Mouse (Mus musculus) heart, embryonic 13.5 days (tissue): ENCODE data around the gene Mon2. TPM values are rescaled to one million over a fixed set of nuclear protein-coding genes. Genes with fewer than 3 reads are reported as not detected.

ENCODE experiments used
- ATAC-seq: fragments of 200-750 bp; cut with Nextera tagmentation; 2 replicates; pipeline ENCODE4 v1.8.0; 2017; ENCODE audit warnings: moderate TSS enrichment; ENCODE audit not compliant: insufficient number of reproducible peaks, low FRiP score, low TSS enrichment; ENCODE audit errors: extremely low read depth
- H3K27ac ChIP-seq: fragments of 300-500 bp; sonication (generic); replicated peaks from 2 replicates; pipeline ENCODE4 v1.5.1; 2015; ENCODE audit warnings: moderate library complexity, mild to moderate bottlenecking, inconsistent platforms
- H3K27me3 ChIP-seq: fragments of 300-500 bp; sonication (generic); replicated peaks from 2 replicates; pipeline ENCODE4 v1.6.1; 2015; ENCODE audit warnings: mild to moderate bottlenecking, inconsistent platforms
- H3K36me3 ChIP-seq: fragments of 300-500 bp; sonication (generic); 2 replicates; pipeline ENCODE4 v1.6.1; 2015; ENCODE audit warnings: mild to moderate bottlenecking, inconsistent platforms
- H3K4me1 ChIP-seq: fragments of 300-500 bp; sonication (generic); 2 replicates; pipeline ENCODE4 v1.6.1; 2015; ENCODE audit warnings: inconsistent platforms
- H3K4me2 ChIP-seq: fragments of 300-500 bp; sonication (generic); 2 replicates; pipeline ENCODE4 v1.6.1; 2015; ENCODE audit warnings: inconsistent platforms, mild to moderate bottlenecking, moderate library complexity
- H3K4me3 ChIP-seq: fragments of 300-500 bp; sonication (generic); 2 replicates; pipeline ENCODE4 v1.5.1; 2015; ENCODE audit warnings: moderate library complexity, mild to moderate bottlenecking, inconsistent platforms
- H3K9ac ChIP-seq: fragments of 300-500 bp; sonication (generic); 2 replicates; pipeline ENCODE4 v1.6.1; 2015; ENCODE audit warnings: inconsistent platforms, mild to moderate bottlenecking, moderate library complexity
- H3K9me3 ChIP-seq: fragments of 300-500 bp; sonication (generic); 2 replicates; pipeline ENCODE4 v1.6.1; 2016; ENCODE audit warnings: inconsistent platforms
- WGBS: fragments of 180-500 bp; shearing (Covaris S2); methylation state at CpG from one replicate; pipeline ENCODE4 v1.1.7; 2015; ENCODE audit warnings: mixed read lengths; 5-methylcytosine and 5-hydroxymethylcytosine counted together
- polyA plus RNA-seq: library from polyadenylated mRNA; unstranded; fragments of >200 nt; fragmentation: Nextera tagmentation; extraction: Ambion mirVana; gene quantifications from 2 replicates; pipeline ENCODE4 v1.2.1, GENCODE M21; 2015

Gene Mon2
- polyA plus RNA-seq, 1 experiment from 2014 or later = 21.0 TPM

- Histone ChIP-seq H3K4me3 (no peak overlapping the region), H3K36me3 (peaks cover 25% of the 10 kb centered on the region), H3K27me3 (no peaks in the 10 kb centered on the region), H3K27ac (peak overlapping the region; percentile 98), H3K4me2 (peak overlapping the region; percentile 58), H3K9me3 (no peaks in the 10 kb centered on the region), H3K9ac (peak overlapping the region; percentile 50; the same call in 1 of the 2 replicates), H3K4me1 (peaks cover 56% of the 10 kb centered on the region)
- ATAC-seq = no peak
- WGBS = 83% methylated on average over 9 of the region's 9 CpGs
These were observed 86.4 kb downstream of the Mon2 start for GRCm38 (mm10) chr10:122989916-122990315.

GRCm38 (mm10) chr10:122988372-122988771 is 87.9 kb downstream of the Mon2 start:
- Histone ChIP-seq H3K27me3 (no peaks in the 10 kb centered on the region), H3K4me1 (peaks cover 65% of the 10 kb centered on the region), H3K4me2 (peak overlapping the region; percentile 77), H3K36me3 (peaks cover 14% of the 10 kb centered on the region), H3K9ac (peak overlapping the region; percentile 69), H3K4me3 (peak overlapping the region; percentile 27), H3K27ac (peak overlapping the region; percentile 100), H3K9me3 (no peaks in the 10 kb centered on the region)
- ATAC-seq = no peak
- WGBS = 60% methylated on average over 7 of the region's 7 CpGs

GRCm38 (mm10) chr10:122987671-122988128 is 88.6 kb downstream of the Mon2 start:
- ATAC-seq = no peak
- peak overlapping the region; percentile 77 for H3K4me2 ChIP-seq
- WGBS = 12% methylated on average over 9 of the region's 9 CpGs
- peaks cover 10% of the 10 kb centered on the region for H3K36me3 ChIP-seq
- H3K27me3 ChIP-seq = no peaks in the 10 kb centered on the region
- peak overlapping the region; percentile 69 for H3K9ac ChIP-seq
- peak overlapping the region; percentile 100 for H3K27ac ChIP-seq
- H3K9me3 ChIP-seq = no peaks in the 10 kb centered on the region
- H3K4me1 ChIP-seq = peaks cover 71% of the 10 kb centered on the region
- peak overlapping the region; percentile 27 for H3K4me3 ChIP-seq

- H3K4me1 ChIP-seq = peaks cover 65% of the 10 kb centered on the region
- ATAC-seq = peak; percentile 64
- peak overlapping the region; percentile 87 for H3K4me3 ChIP-seq
- peak overlapping the region; percentile 77 for H3K4me2 ChIP-seq
- peak overlapping the region; percentile 100 for H3K9ac ChIP-seq
- H3K27ac ChIP-seq = peak overlapping the region; percentile 100
- peaks cover 14% of the 10 kb centered on the region for H3K36me3 ChIP-seq
- WGBS = 7% methylated on average over 54 of the region's 54 CpGs
- no peaks in the 10 kb centered on the region for H3K9me3 ChIP-seq
- H3K27me3 ChIP-seq = no peaks in the 10 kb centered on the region
These were observed 89.7 kb downstream of the Mon2 start for GRCm38 (mm10) chr10:122986320-122987225.

DNA sequence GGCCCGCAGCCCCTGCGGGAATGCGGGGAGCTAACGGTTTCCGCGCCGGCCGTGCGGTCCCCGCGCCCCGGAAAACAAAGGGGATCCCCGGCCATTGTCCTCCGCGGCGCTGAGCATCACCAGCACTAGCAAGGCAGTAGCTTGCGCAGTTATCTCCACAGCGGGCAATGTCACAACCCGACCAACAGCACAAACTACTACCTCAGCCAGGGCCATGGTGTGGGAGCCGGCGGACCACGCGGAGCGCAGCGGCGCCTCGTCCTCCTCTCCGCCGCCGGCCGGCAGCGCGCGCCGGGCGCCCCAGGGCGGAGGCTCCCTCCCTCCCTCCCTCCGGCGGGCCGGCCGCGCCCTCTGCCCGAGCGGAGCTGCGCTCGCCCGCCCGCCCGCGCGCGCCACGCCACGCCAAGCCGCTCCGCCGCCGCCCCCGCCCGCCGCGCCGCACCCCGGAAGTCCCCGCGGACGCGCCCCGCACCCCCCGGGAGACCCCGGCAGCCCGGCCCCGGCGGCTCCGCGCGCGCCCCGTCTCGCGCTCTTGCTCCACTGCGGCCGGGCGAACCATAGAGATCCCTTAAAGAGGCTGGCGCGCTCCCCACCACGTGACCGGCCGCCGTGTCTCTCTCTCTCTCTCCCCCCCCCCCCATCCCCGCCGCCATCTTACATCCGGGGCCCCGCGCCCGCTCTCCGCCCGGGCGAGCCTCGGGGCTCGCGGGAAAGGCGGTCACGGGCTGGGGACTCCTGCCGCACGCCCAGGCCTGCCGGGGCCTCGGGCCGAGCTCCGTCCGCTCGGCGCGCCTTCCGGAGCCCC is 90.6 kb downstream of the Mon2 start:
- H3K4me3 ChIP-seq = peak overlapping the region; percentile 87
- peaks cover 20% of the 10 kb centered on the region for H3K36me3 ChIP-seq
- H3K4me1 ChIP-seq = peaks cover 60% of the 10 kb centered on the region
- H3K27ac ChIP-seq = peak overlapping the region; percentile 100
- peak overlapping the region; percentile 100 for H3K9ac ChIP-seq
- no peaks in the 10 kb centered on the region for H3K9me3 ChIP-seq
- no peaks in the 10 kb centered on the region for H3K27me3 ChIP-seq
- peak; percentile 79 for ATAC-seq
- WGBS = 0% methylated on average over 51 of the region's 115 CpGs
- peak overlapping the region; percentile 77 for H3K4me2 ChIP-seq

GRCm38 (mm10) chr10:122985252-122985514 is 91.1 kb downstream of the Mon2 start:
- ATAC-seq = no peak
- WGBS = under 1% methylated on average over 37 of the region's 37 CpGs

DNA sequence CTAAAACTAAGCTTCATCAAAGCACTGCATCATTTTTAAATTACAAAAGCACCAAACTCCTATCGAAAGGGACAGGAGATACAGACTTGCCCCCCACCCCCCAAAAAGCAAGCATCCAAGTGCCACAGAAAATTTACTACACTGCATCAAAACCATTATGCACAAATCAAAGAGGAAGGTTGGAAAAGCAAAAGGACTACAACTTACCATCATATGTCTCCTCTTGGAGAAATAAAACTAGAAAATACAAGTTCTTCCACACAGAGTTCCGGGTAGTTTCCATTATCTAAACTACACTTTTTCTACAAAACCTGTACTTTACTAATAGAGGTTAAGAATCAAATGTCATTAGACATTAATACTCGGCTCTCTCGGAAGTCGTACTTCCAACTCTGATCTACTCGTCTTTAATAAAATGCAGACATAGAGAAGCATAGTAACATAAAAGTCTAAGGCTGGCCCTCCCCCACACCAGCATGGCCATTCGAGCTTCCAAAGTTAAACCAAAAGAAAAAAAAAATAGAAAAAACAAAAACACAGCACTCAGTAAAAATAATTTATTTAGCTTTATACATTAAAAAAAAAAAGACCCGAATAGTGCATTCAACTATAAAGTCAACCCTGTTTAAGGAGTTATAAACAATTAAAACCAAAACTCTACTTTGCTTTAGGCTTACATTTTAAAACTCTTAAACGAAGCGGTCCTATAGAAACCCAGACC is 91.6 kb downstream of the Mon2 start:
- no peak for ATAC-seq
- peak overlapping the region; percentile 77 for H3K4me2 ChIP-seq
- H3K27ac ChIP-seq = peak overlapping the region; percentile 100
- H3K27me3 ChIP-seq = no peaks in the 10 kb centered on the region
- H3K36me3 ChIP-seq = peaks cover 24% of the 10 kb centered on the region
- H3K4me3 ChIP-seq = peak overlapping the region; percentile 87
- WGBS = 3% methylated on average over 10 of the region's 10 CpGs
- no peaks in the 10 kb centered on the region for H3K9me3 ChIP-seq
- H3K9ac ChIP-seq = peak overlapping the region; percentile 100
- peaks cover 49% of the 10 kb centered on the region for H3K4me1 ChIP-seq

More at GRCm38 (mm10) chr10:122985252-122985514, 91.1 kb downstream of the Mon2 start:
- Histone ChIP-seq H3K27me3 (no peaks in the 10 kb centered on the region), H3K36me3 (peaks cover 22% of the 10 kb centered on the region), H3K4me1 (peaks cover 54% of the 10 kb centered on the region), H3K4me3 (peak overlapping the region; percentile 87), H3K9me3 (no peaks in the 10 kb centered on the region), H3K9ac (peak overlapping the region; percentile 100), H3K27ac (peak overlapping the region; percentile 100), H3K4me2 (peak overlapping the region; percentile 77)

DNA sequence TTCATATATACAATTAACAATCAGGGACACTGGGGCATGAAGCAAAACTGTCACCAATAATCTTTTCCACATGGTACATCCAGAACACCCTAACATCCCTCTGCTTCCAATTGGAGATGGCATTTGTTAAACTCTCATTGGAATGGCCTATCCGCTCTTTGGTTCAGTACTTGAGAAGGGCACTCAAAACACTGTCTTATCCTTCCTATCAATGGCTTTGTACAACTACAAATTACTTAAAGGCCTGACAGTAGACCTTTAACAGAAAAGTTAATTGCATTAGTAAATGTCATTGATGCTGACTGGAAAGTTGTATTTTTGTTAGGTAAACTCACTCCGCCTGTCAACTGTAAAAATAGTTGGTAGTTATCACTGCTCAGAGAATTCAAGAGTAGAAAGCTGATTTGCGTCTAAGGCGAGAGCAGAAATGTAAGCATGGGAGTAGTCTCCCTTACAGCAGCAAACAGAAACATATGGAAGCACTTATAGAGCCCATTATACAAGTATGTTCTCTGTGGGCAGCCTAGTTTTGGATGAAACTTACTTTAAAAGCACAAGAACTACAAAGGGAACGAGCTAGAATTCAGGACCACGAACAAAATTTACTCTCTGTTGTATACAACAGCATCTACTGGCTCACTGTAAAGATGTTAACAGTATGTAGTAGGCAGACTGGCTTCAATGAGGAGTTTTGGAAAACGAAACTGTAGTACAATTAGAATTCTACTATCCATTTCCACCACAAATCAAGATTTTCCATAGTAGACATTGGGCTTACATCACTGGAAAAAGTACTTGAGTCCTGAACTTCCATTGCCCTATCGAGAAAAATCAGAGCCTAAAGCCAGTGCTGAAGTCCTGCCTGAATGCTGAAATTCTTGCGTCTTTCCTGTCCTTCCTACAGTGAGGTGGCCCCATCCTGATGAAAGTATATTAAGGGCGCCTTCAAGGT is 92.5 kb downstream of the Mon2 start:
- H3K4me1 ChIP-seq = peaks cover 42% of the 10 kb centered on the region
- peak overlapping the region; percentile 100 for H3K9ac ChIP-seq
- H3K27me3 ChIP-seq = no peaks in the 10 kb centered on the region
- no peaks in the 10 kb centered on the region for H3K9me3 ChIP-seq
- H3K4me2 ChIP-seq = peak overlapping the region; percentile 77
- H3K27ac ChIP-seq = peak overlapping the region; percentile 100
- peaks cover 30% of the 10 kb centered on the region for H3K36me3 ChIP-seq
- no peak for ATAC-seq
- 29% methylated on average over 10 of the region's 10 CpGs for WGBS
- H3K4me3 ChIP-seq = peak overlapping the region; percentile 87

DNA sequence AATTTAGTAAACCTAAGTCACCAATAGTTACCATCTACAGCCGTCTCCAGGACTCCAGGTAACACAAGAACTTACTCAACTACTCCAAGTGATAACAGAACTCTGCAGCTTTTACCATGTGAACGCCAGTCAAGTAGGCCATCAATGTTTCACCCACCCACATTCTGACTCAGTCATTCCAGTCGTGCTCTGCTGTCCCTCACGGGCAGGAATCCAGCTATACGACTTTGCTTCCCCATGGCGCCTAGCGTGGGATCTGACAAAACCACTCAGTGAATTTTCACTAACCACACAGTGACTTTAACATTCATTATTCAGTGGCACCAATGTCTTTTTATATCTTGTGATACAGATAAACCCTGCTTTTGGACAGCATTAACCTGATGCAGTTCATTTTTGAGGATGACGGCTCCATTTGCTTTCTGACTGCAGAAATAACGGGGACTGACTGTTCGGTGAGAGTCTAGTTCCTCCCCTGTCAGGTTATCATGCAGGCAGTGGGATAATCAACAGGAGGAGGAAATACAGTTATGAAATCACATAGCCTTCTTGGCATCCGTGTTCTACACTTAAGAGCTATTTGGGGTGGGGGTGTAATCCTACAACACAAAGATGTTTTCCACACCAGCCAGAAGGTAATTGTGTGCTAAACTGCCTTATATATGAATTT is 93.3 kb downstream of the Mon2 start:
- peaks cover 30% of the 10 kb centered on the region for H3K36me3 ChIP-seq
- H3K27me3 ChIP-seq = no peaks in the 10 kb centered on the region
- no peak for ATAC-seq
- peak overlapping the region; percentile 77 for H3K4me2 ChIP-seq
- no peaks in the 10 kb centered on the region for H3K9me3 ChIP-seq
- H3K27ac ChIP-seq = peak overlapping the region; percentile 100
- H3K4me1 ChIP-seq = peaks cover 34% of the 10 kb centered on the region
- H3K9ac ChIP-seq = peak overlapping the region; percentile 100
- H3K4me3 ChIP-seq = peak overlapping the region; percentile 87
- WGBS = 34% methylated on average over 11 of the region's 11 CpGs

- 96% methylated on average over 12 of the region's 12 CpGs for WGBS
- no peak overlapping the region for H3K4me3 ChIP-seq
- no peak for ATAC-seq
- H3K27ac ChIP-seq = no peak overlapping the region
- no peaks in the 10 kb centered on the region for H3K9me3 ChIP-seq
- H3K27me3 ChIP-seq = no peaks in the 10 kb centered on the region
- H3K36me3 ChIP-seq = peaks cover 30% of the 10 kb centered on the region
- H3K9ac ChIP-seq = no peak overlapping the region
- no peak overlapping the region for H3K4me2 ChIP-seq
- H3K4me1 ChIP-seq = peaks cover 18% of the 10 kb centered on the region
These were observed 96.2 kb downstream of the Mon2 start for GRCm38 (mm10) chr10:122980123-122980522.
